Mouse (Mus musculus) liver, embryonic 14.5 days (tissue): Measurements from ENCODE around the gene Gm17581. TPM values are rescaled to one million over a fixed set of nuclear protein-coding genes. Genes with fewer than 3 reads are reported as not detected.

Experiments used
- ATAC-seq: fragments of 200-750 bp; cut with Nextera tagmentation; 2 replicates; pipeline ENCODE4 v1.8.0; 2017; ENCODE audit warnings: moderate number of reproducible peaks, mild to moderate bottlenecking, moderate library complexity; ENCODE audit not compliant: insufficient read depth
- DNase-seq, 3 experiments: peaks; one replicate each; pipeline ENCODE4 v3.0.0-alpha.2; 2012 to 2013; ENCODE audit warnings: low read depth in 3 of 3, low spot score in 3 of 3
- H3K27ac ChIP-seq: fragments of 300-500 bp; sonication (generic); 2 replicates; pipeline ENCODE4 v1.5.1; 2014; ENCODE audit warnings: moderate library complexity, mild to moderate bottlenecking, control low read depth, inconsistent platforms
- H3K27me3 ChIP-seq: fragments of 300-500 bp; sonication (generic); 2 replicates; pipeline ENCODE4 v1.6.1; 2014; ENCODE audit warnings: mild to moderate bottlenecking, low read length, moderate library complexity; ENCODE audit not compliant: control insufficient read depth, insufficient read depth
- H3K36me3 ChIP-seq: fragments of 300-500 bp; sonication (generic); replicated peaks from 2 replicates; pipeline ENCODE4 v1.6.1; 2014; ENCODE audit warnings: low read depth; ENCODE audit not compliant: control insufficient read depth, insufficient read depth
- H3K4me1 ChIP-seq, 2 experiments: fragments of 200-500 bp in 1 of 2; fragments of 300-500 bp in 1 of 2; sonication (generic) in 1 of 2; replicated peaks; 2 replicates each; pipeline ENCODE4 v1.6.1; 2012 to 2014; ENCODE audit warnings: antibody characterized with exemption in 1 of 2, inconsistent platforms in 1 of 2, low read length in 1 of 2; ENCODE audit not compliant: control insufficient read depth in 2 of 2, insufficient read depth in 2 of 2
- H3K4me2 ChIP-seq: fragments of 300-500 bp; sonication (generic); 2 replicates; pipeline ENCODE4 v1.6.1; 2014; ENCODE audit warnings: low read depth, mild to moderate bottlenecking, control low read depth, moderate library complexity
- H3K4me3 ChIP-seq, 2 experiments: fragments of 200-500 bp in 1 of 2; fragments of 300-500 bp in 1 of 2; sonication (generic) in 1 of 2; 2 replicates each; pipeline ENCODE4 v1.5.1; 2012 to 2014; ENCODE audit warnings: low read depth in 2 of 2, low read length in 2 of 2, mild to moderate bottlenecking in 2 of 2, control low read depth in 1 of 2, inconsistent platforms in 1 of 2, moderate library complexity in 1 of 2; ENCODE audit not compliant: insufficient read depth in 1 of 2
- H3K9ac ChIP-seq: fragments of 300-500 bp; sonication (generic); replicated peaks from 2 replicates; pipeline ENCODE4 v1.6.1; 2014; ENCODE audit warnings: mild to moderate bottlenecking, control low read depth, moderate library complexity
- H3K9me3 ChIP-seq: fragments of 300-500 bp; sonication (generic); 2 replicates; pipeline ENCODE4 v1.6.1; 2016; ENCODE audit warnings: low read length, mixed read lengths; ENCODE audit not compliant: control insufficient read depth
- CTCF ChIP-seq: IDR thresholded peaks from 2 replicates; pipeline ENCODE4 v1.5.1; 2016; ENCODE audit warnings: antibody characterized with exemption, low read depth, control low read depth
- EP300 ChIP-seq: IDR thresholded peaks from 2 replicates; pipeline ENCODE4 v1.6.1; 2016; ENCODE audit warnings: antibody characterized with exemption, low read depth
- WGBS: fragments of 180-500 bp; shearing (Covaris S2); extraction: QIAGEN DNeasy Blood & Tissue Kit; methylation state at CpG from one replicate; pipeline ENCODE4 v1.1.7; 2014; ENCODE audit not compliant: insufficient replicate concordance; 5-methylcytosine and 5-hydroxymethylcytosine counted together
- polyA plus RNA-seq, 2 experiments: library from polyadenylated mRNA; depleted of rRNA in 1 of 2; stranded (reverse) in 1 of 2; unstranded in 1 of 2; fragments of >200 nt; fragmentation: Nextera tagmentation in 1 of 2; extraction: Ambion mirVana in 1 of 2; gene quantifications; 2 replicates each; pipeline versions ENCODE4 v1.2.1 to v1.2.3; 2012 to 2014

Gene Gm17581
- polyA plus RNA-seq, 2 experiments = not detected

DNA sequence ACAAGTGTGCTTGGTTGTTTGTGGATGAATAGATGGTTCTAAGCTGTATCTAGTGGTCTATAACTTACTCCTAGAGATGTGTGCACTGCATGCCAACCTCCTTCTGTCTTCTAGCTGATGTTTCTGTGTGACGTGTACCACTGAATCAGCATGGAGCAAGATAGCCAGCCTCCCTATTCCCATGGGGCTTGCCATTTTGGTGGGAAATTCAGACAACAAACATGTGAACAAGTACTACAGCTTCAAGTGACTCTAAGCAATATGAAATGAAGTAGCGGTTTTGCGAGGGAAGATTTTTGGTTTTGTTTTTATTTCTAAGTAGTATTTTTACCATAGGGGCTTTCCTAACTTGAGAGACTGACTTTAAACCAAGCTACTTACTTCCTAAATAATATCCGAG is 13.7 kb upstream of the Gm17581 start:
- H3K27ac ChIP-seq = no peak overlapping the region
- no peak overlapping the region for H3K9ac ChIP-seq
- TF ChIP-seq CTCF (no peak), EP300 (no peak)
- peaks cover 12% of the 10 kb centered on the region for H3K27me3 ChIP-seq
- ATAC-seq = no peak
- H3K4me3 ChIP-seq = no peak overlapping the region
- H3K36me3 ChIP-seq = no peaks in the 10 kb centered on the region
- no peak overlapping the region for H3K4me2 ChIP-seq
- no peaks in the 10 kb centered on the region for H3K9me3 ChIP-seq
- WGBS = 70% methylated on average over 4 of the region's 4 CpGs
- DNase-seq = no peak
- no peaks in the 10 kb centered on the region for H3K4me1 ChIP-seq

DNA sequence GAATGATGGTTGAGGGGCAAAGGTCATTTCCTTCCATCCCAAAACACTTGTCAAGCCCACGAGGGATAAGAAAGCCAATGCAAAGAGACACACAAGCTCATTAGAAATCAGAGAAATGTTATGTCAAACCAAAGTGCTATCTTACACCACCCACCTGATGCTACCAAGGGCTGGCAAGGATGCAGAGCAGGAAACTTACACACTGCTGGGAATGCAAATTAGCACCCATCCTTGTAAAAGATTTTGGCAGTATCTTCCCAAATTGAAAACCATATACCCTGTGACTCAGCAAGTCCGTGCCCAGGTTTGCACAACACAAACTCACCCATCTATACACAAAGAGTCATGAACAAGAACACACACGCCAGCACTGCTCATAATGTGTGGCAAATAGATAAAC is 9.8 kb upstream of the Gm17581 start:
- Histone ChIP-seq H3K36me3 (no peaks in the 10 kb centered on the region), H3K9me3 (no peaks in the 10 kb centered on the region), H3K9ac (no peak overlapping the region), H3K4me1 (peaks cover 0 to 11% of the 10 kb centered on the region in 2 experiments; a peak in 2 of 4 replicates), H3K4me2 (no peak overlapping the region), H3K4me3 (no peak overlapping the region), H3K27ac (no peak overlapping the region), H3K27me3 (peaks cover 3% of the 10 kb centered on the region; the same call in 1 of the 2 replicates)
- 34% methylated on average over 3 of the region's 3 CpGs for whole genome bisulfite sequencing
- TF ChIP-seq CTCF (no peak), EP300 (no peak)
- no peak for ATAC-seq
- DNase-seq = no peak

DNA sequence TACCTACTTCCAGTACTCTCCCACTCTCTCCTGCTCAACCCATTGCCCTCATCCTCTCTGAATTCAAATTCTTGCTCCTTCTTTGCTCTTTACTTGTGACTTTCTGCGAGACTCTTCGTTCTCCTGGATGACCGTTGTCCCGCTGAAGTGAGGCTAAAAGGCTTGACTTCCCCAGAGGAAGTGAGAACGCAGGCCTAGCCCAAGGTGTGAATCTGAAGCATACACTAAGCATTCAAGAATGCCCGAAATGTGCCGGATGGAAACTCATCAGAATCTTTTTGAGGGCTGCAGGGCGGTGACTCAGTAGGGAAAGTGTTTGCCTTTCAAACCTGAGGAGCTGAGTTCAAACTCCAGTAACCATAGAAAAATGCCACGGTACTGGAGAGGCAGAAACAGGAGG is 7.7 kb upstream of the Gm17581 start:
- no peak overlapping the region for H3K9ac ChIP-seq
- TF ChIP-seq CTCF = no peak
- no peak for TF ChIP-seq EP300
- DNase-seq (no peak), ATAC-seq (no peak)
- H3K27ac ChIP-seq = no peak overlapping the region
- peaks cover 0 to 11% of the 10 kb centered on the region in 2 experiments; a peak in 2 of 4 replicates for H3K4me1 ChIP-seq
- no peak overlapping the region for H3K4me2 ChIP-seq
- H3K27me3 ChIP-seq = peaks cover 3% of the 10 kb centered on the region; the same call in 1 of the 2 replicates
- no peaks in the 10 kb centered on the region for H3K36me3 ChIP-seq
- 29% methylated on average over 9 of the region's 9 CpGs for WGBS
- no peak overlapping the region for H3K4me3 ChIP-seq
- H3K9me3 ChIP-seq = no peaks in the 10 kb centered on the region

DNA sequence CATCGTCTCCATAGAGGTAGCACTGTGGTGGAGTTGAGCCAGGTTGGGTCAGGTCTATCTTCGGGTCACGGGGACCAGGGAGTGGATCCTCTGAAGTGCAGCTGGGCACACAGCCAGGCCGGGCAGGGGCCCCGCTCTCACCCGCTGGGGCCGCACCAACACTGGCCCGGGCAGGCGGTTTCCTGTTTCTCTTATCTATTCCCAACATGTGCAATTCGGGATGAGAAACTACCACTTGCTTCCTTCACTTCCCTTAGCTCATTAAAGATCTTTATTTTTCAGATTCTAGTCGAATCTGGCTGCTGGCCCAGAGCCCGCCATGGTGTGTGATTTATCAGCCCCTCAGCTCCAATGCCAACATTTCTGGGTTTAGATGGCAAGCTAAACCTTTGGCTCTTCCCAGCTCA is 7.3 kb upstream of the Gm17581 start:
- Histone ChIP-seq H3K9me3 (no peaks in the 10 kb centered on the region), H3K4me1 (peaks cover 0 to 11% of the 10 kb centered on the region in 2 experiments; a peak in 2 of 4 replicates), H3K4me3 (no peak overlapping the region), H3K36me3 (no peaks in the 10 kb centered on the region), H3K27me3 (peaks cover 3% of the 10 kb centered on the region; the same call in 1 of the 2 replicates), H3K27ac (no peak overlapping the region), H3K9ac (no peak overlapping the region), H3K4me2 (no peak overlapping the region)
- TF ChIP-seq EP300 (no peak), CTCF (no peak)
- ATAC-seq (peak; percentile 45), DNase-seq (no peak)
- WGBS = 4% methylated on average over 12 of the region's 12 CpGs

DNA sequence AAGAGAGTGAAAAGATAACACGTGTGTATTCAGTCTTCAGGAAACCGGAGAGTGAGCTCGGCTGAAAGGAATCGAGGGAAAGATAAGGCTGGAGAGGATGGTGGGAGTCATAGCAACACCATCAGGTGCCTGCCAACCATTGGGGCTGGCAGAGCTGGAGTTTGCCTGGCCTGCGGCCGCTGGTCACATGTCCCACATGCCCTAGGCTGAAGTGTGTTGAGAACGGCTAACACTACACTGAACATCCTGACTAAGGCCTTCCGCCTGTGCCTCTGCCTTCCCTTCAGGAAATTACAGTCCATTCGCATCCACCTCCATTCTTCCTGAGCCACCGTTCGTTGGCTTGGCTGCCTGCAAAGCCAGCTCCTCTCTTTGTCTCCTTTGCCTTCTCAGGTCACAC is 6.5 kb upstream of the Gm17581 start:
- Histone ChIP-seq H3K27ac (no peak overlapping the region), H3K9ac (no peak overlapping the region), H3K4me2 (no peak overlapping the region), H3K4me1 (peaks cover 0 to 11% of the 10 kb centered on the region in 2 experiments; a peak in 2 of 4 replicates), H3K9me3 (no peaks in the 10 kb centered on the region), H3K27me3 (peaks cover 3% of the 10 kb centered on the region; the same call in 1 of the 2 replicates), H3K36me3 (no peaks in the 10 kb centered on the region), H3K4me3 (no peak overlapping the region)
- no peak for ATAC-seq
- DNase-seq = no peak
- WGBS = 18% methylated on average over 11 of the region's 11 CpGs
- TF ChIP-seq CTCF = no peak
- TF ChIP-seq EP300 = no peak
